Comparison of ENCODE assay signal across 8 mouse cellular contexts in genomic region chr2:105688436-105689303, GRCm38 (mm10). TPM values are rescaled to one million over a fixed set of nuclear protein-coding genes. Genes with fewer than 3 reads are reported as not detected.
A peak's percentile ranks its signal among the peaks of the same experiment; 100 is the strongest.
DNase-seq lines count a peak whose midpoint lies in the region; ATAC-seq and TF ChIP-seq lines count a peak whose summit lies in the region.

No protein-coding gene starts in this region.

- peak overlapping the region; percentile 35; the same call in 1 of the 2 replicates for H3K4me3 ChIP-seq in bone marrow macrophage, adult 2 months (ENCODE audit: insufficient read depth, low read length)
- H3K4me3 ChIP-seq in forebrain, embryonic 14.5 days (ENCODE audit: low read depth, low read length) = peak overlapping the region; percentile 17
- H3K4me3 ChIP-seq in liver, postnatal 0 days (ENCODE audit: low read depth, low read length) = peak overlapping the region; percentile 26

- H3K36me3 ChIP-seq in forebrain, embryonic 14.5 days (ENCODE audit: control insufficient read depth, insufficient read depth, low read length) = peaks cover 37% of the 10 kb centered on the region
- no peaks in the 10 kb centered on the region for H3K36me3 ChIP-seq in liver, postnatal 0 days (replicated peaks; ENCODE audit: insufficient read depth, low read length)

- intact Hi-C loops in left cerebral cortex, postnatal 4 days (cut with DNase I) = loop anchor here (10.0 kb wide), 3 partner anchors 116 to 506 kb away; no protein-coding TSS in a partner anchor

- peaks cover 19% of the 10 kb centered on the region for H3K27me3 ChIP-seq in forebrain, embryonic 14.5 days (replicated peaks; ENCODE audit: control insufficient read depth, insufficient read depth, low read length)
- H3K27me3 ChIP-seq in liver, postnatal 0 days (ENCODE audit: insufficient read depth, low read length) = peaks cover 89% of the 10 kb centered on the region

- peak; percentile 76 for DNase-seq in cerebellum, adult 11-12 months
- no peak for DNase-seq in cerebellum, adult 11 months
- DNase-seq in forebrain, embryonic 14.5 days (ENCODE audit: low spot score) = no peak
- no peak for DNase-seq in liver, postnatal 0 days
- DNase-seq in spleen, postnatal 10 days (ENCODE audit: low spot score in 2 of 2) = no peak
- no peak for DNase-seq in left cerebral cortex, postnatal 4 days
- DNase-seq in lung, adult 18-20 months = no peak

- no peaks in the 10 kb centered on the region for H3K9me3 ChIP-seq in forebrain, embryonic 14.5 days (replicated peaks; ENCODE audit: control insufficient read depth, low read length)
- H3K9me3 ChIP-seq in liver, postnatal 0 days (ENCODE audit: low read length) = no peaks in the 10 kb centered on the region

- TF ChIP-seq POLR2A in bone marrow macrophage, adult 2 months (IDR thresholded peaks at IDR 0.05; ENCODE audit: borderline replicate concordance, low read depth, low read length) = no peak

- peaks cover 9% of the 10 kb centered on the region for H3K4me1 ChIP-seq in bone marrow macrophage, adult 2 months (ENCODE audit: control insufficient read depth, insufficient read depth, low read length)
- peaks cover 39% of the 10 kb centered on the region for H3K4me1 ChIP-seq in forebrain, embryonic 14.5 days (ENCODE audit: control insufficient read depth, insufficient read depth, low read length)
- peaks cover 2% of the 10 kb centered on the region for H3K4me1 ChIP-seq in liver, postnatal 0 days (ENCODE audit: insufficient read depth)

- no peak for TF ChIP-seq CTCF in bone marrow macrophage, adult 2 months (IDR thresholded peaks at IDR 0.05; ENCODE audit: low read depth, low read length)
- TF ChIP-seq CTCF in liver, postnatal 0 days (IDR thresholded peaks at IDR 0.05; ENCODE audit: low read depth) = no peak

- ATAC-seq in forebrain, embryonic 14.5 days = no peak
- no peak for ATAC-seq in liver, postnatal 0 days

- no peak for TF ChIP-seq EP300 in liver, postnatal 0 days (IDR thresholded peaks at IDR 0.05; ENCODE audit: low read depth)

- peak overlapping the region; percentile 49 for H3K4me2 ChIP-seq in forebrain, embryonic 14.5 days (ENCODE audit: low read length)
- H3K4me2 ChIP-seq in liver, postnatal 0 days (ENCODE audit: low read depth, low read length) = peak overlapping the region; percentile 51

- no peak overlapping the region for H3K27ac ChIP-seq in bone marrow macrophage, adult 2 months (ENCODE audit: insufficient read depth, low read depth, low read length)
- peak overlapping the region; percentile 70; the same call in 1 of the 2 replicates for H3K27ac ChIP-seq in forebrain, embryonic 14.5 days (ENCODE audit: low read depth, low read length)
- H3K27ac ChIP-seq in liver, postnatal 0 days (ENCODE audit: low read depth) = no peak overlapping the region

- H3K9ac ChIP-seq in forebrain, embryonic 14.5 days (ENCODE audit: low read length) = peak overlapping the region; percentile 57
- H3K9ac ChIP-seq in liver, postnatal 0 days (replicated peaks) = no peak overlapping the region

- WGBS in forebrain, embryonic 14.5 days = 2% methylated on average over 25 of the region's 25 CpGs
- WGBS in liver, postnatal 0 days (ENCODE audit: insufficient replicate concordance) = 3% methylated on average over 25 of the region's 25 CpGs

RNA-seq across cellular contexts. Expression of gene Pax6, which starts 20.0 kb away (rescaled TPM):
- not detected in 2 replicates for polyA plus RNA-seq in bone marrow macrophage, adult 2 months (2012; ENCODE audit: insufficient read depth, insufficient read length, missing spikeins)
- polyA plus RNA-seq in forebrain, embryonic 14.5 days (2014; fragmentation: Nextera tagmentation; extraction: Ambion mirVana) = 44.5 and 51.8 TPM in 2 replicates
- not detected in 2 replicates for polyA plus RNA-seq in liver, postnatal 0 days (2015; fragmentation: Nextera tagmentation; extraction: Ambion mirVana)
- total RNA-seq in left cerebral cortex, postnatal 4 days (2021) = 10 to 100 TPM; 11.5 to 13.9 TPM

Comparison
In these comparisons a context has a peak if more than half of its experiments do, and no peak if none do; other contexts are left out.
1. RNA of gene Pax6, which starts 20.0 kb away (polyA plus RNA-seq): 44.5 to 51.8 TPM in forebrain, embryonic 14.5 days; not detected in bone marrow macrophage, adult 2 months and not detected in liver, postnatal 0 days; every median in the first group is over 10 times any median in the second.
2. Peak in every context shown above with its lines, with median percentiles within 50 percentile points of each other: H3K4me3 ChIP-seq.